Mouse (Mus musculus) G1E (cell line): ENCODE measurements around the gene Jmjd1c.

Source experiments
- CTCF ChIP-seq: IDR thresholded peaks from 2 replicates; pipeline ENCODE4 v1.5.1; 2012; ENCODE audit warnings: low read depth, low read length, inconsistent platforms, mixed read lengths
- GATA1 ChIP-seq: IDR thresholded peaks from 2 replicates; pipeline ENCODE4 v1.6.1; 2012; ENCODE audit warnings: borderline replicate concordance, low read length, inconsistent platforms, mixed read lengths
- GATA2 ChIP-seq: IDR thresholded peaks from 2 replicates; pipeline ENCODE4 v1.6.1; 2012; ENCODE audit warnings: low read depth, low read length, inconsistent platforms, borderline replicate concordance
- TAL1 ChIP-seq: conservative IDR thresholded peaks from 2 replicates; pipeline ENCODE4 v1.6.1; 2012; ENCODE audit warnings: low read depth, low read length, inconsistent platforms, mixed read lengths

DNA sequence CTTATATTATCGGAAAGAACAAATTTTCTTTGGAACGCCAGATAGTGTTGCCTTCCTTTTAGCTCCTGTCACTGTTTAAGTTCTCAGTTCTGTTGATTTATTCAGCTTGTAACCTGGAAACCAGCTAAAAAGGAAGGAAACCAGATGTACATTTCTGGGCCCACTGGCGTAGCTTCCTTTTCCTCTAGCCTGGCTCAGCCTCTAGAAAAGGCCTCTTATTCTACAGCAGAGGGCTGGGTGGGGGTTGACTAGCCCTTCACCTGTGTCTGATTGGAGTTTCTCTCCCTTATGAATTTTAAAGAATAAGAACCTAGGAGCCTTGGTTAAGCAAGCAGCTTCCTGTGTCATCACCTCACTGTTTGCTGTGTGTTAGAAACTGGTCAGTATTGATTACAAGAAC is 86.7 kb downstream of the Jmjd1c start:
- TF ChIP-seq GATA1: no peak
- TF ChIP-seq CTCF: no peak
- TF ChIP-seq TAL1: no peak
- no peak for TF ChIP-seq GATA2
